Mouse (Mus musculus) bone marrow macrophage, adult 2 months (primary cell): Measurements from ENCODE around the gene Rbp3. TPM values are rescaled to one million over a fixed set of nuclear protein-coding genes. Genes with fewer than 3 reads are reported as not detected.

Experiments
- H3K27ac ChIP-seq: 2 replicates; pipeline ENCODE4 v1.5.1; 2012; ENCODE audit warnings: low read depth, low read length; ENCODE audit not compliant: insufficient read depth
- H3K4me1 ChIP-seq: 2 replicates; pipeline ENCODE4 v1.6.1; 2012; ENCODE audit warnings: low read length; ENCODE audit not compliant: control insufficient read depth, insufficient read depth
- H3K4me3 ChIP-seq: 2 replicates; pipeline ENCODE4 v1.5.1; 2012; ENCODE audit warnings: mild to moderate bottlenecking, low read length, moderate library complexity; ENCODE audit not compliant: insufficient read depth
- CTCF ChIP-seq: IDR thresholded peaks from 2 replicates; pipeline ENCODE4 v1.5.1; 2012; ENCODE audit warnings: low read depth, mild to moderate bottlenecking, low read length, moderate library complexity
- POLR2A ChIP-seq: IDR thresholded peaks from 2 replicates; pipeline ENCODE4 v1.6.1; 2012; ENCODE audit warnings: mild to moderate bottlenecking, low read depth, low read length, borderline replicate concordance
- polyA plus RNA-seq: library from polyadenylated mRNA; stranded (reverse); fragments of >200 nt; gene quantifications from 2 replicates; pipeline ENCODE4 v1.2.4, GENCODE M21; 2012; ENCODE audit not compliant: missing spikeins, insufficient read depth, insufficient read length

Gene Rbp3
- polyA plus RNA-seq, 1 experiment: not detected

GRCm38 (mm10) chr14:33933778-33934317 is 20.0 kb upstream of the Rbp3 start:
- H3K27ac ChIP-seq: no peak overlapping the region
- TF ChIP-seq POLR2A (no peak), CTCF (peak; percentile 37; the same call in 1 of the 2 replicates)

DNA sequence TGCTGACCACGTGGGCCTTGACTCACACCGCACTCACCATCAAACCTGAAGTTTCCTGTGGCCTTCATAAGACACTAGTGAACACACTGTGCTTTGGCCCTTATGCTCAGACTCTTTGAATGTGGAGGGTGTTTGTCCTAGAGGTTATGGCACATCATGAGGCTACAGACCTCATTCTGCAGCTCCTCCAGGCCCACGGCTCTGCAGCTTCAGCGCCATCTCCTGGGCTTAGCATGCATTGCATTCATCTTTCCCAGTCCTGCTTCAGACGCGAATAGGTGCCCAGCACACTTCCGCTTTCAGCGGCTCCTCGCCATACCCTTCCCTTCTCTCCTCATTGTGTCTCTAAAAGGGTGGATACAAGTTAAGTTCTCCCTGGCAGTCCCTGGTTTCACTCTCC is 14.7 kb upstream of the Rbp3 start:
- Histone ChIP-seq H3K4me1 (no peaks in the 10 kb centered on the region), H3K4me3 (no peak overlapping the region), H3K27ac (no peak overlapping the region)
- no peak for TF ChIP-seq POLR2A

More at GRCm38 (mm10) chr14:33933778-33934317, 20.0 kb upstream of the Rbp3 start:
- H3K4me1 ChIP-seq: no peaks in the 10 kb centered on the region
- H3K4me3 ChIP-seq: no peak overlapping the region

DNA sequence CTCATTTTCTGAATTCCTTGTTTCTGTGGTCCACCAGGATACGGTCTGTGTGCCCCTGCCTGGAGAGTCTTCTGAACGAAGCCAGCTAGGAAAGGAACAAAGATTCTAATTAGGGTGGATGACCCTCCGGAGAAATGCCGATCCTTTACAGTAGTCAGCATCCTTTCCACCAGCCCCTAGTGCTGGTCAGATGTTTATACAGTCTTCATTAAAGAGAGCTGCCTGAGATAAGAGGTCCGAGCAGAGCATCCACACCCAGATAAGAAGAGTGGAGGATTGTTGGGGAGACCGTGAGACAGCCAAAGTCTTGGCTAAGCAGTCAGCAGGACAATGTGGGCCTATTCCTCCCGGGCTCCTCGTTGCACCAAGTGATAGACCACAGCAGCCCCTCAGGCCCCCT is 13.1 kb upstream of the Rbp3 start, which contains the start of gene Gdf2:
TSS of gene Gdf2 (plus strand) at position 301 of the 400 bp plus-strand sequence.
- H3K4me3 ChIP-seq: no peak within 1 kb of the TSS
- no peaks in the 10 kb centered on the region for H3K4me1 ChIP-seq
- no peak within 1 kb of the TSS for H3K27ac ChIP-seq
- TF ChIP-seq CTCF (no peak), POLR2A (no peak)

- Histone ChIP-seq H3K27ac (no peak overlapping the region), H3K4me1 (no peaks in the 10 kb centered on the region), H3K4me3 (no peak overlapping the region)
- TF ChIP-seq CTCF (no peak), POLR2A (no peak)
Observed at GRCm38 (mm10) chr14:33942222-33942621, 11.6 kb upstream of the Rbp3 start.

- no peak overlapping the region for H3K4me3 ChIP-seq
- no peak for TF ChIP-seq POLR2A
- TF ChIP-seq CTCF: no peak
- no peaks in the 10 kb centered on the region for H3K4me1 ChIP-seq
- H3K27ac ChIP-seq: no peak overlapping the region
Observed at GRCm38 (mm10) chr14:33946125-33946524, 7.7 kb upstream of the Rbp3 start.

GRCm38 (mm10) chr14:33952233-33952981 is 1.4 kb upstream of the Rbp3 start:
- no peak for TF ChIP-seq POLR2A
- no peak for TF ChIP-seq CTCF
- Histone ChIP-seq H3K27ac (no peak overlapping the region), H3K4me3 (no peak overlapping the region), H3K4me1 (no peaks in the 10 kb centered on the region)

DNA sequence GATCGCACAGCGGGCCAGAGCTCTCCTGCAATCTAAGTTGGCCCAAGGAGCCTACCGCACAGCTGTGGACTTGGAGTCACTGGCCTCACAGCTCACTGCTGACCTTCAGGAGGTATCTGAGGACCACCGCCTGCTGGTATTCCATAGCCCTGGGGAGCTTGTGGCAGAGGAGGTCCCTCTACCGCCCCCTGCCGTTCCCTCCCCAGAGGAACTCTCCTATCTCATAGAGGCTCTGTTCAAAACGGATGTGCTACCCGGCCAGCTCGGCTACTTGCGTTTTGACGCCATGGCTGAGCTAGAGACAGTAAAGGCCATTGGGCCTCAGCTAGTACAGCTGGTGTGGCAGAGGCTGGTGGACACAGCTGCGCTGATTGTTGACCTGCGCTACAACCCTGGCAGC is 2.3 kb downstream of the Rbp3 start:
- Histone ChIP-seq H3K4me1 (no peaks in the 10 kb centered on the region), H3K4me3 (no peak overlapping the region), H3K27ac (no peak overlapping the region)
- TF ChIP-seq CTCF (no peak), POLR2A (no peak)

DNA sequence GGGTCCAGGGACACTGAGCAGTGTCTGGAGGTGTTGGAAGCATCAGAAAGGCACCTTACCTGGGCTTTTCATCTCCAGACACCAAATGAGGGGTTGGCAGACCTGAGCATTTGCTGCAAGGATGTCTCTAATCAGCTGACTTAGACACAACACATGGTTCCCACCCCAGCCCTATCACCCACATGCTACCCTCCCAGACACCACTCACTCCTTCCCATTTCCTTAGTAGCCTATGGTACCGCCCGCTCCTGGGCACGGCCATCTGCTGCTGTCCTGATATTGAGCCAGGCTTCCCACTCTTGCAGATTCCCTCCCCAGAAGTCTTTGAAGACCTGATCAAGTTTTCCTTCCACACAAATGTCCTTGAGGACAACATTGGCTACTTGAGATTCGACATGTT is 4.4 kb downstream of the Rbp3 start:
- no peak overlapping the region for H3K27ac ChIP-seq
- no peaks in the 10 kb centered on the region for H3K4me1 ChIP-seq
- no peak overlapping the region for H3K4me3 ChIP-seq
- TF ChIP-seq POLR2A (no peak), CTCF (no peak)

- Histone ChIP-seq H3K27ac (no peak overlapping the region), H3K4me3 (no peak overlapping the region), H3K4me1 (no peaks in the 10 kb centered on the region)
- no peak for TF ChIP-seq CTCF
- TF ChIP-seq POLR2A: no peak
Observed at GRCm38 (mm10) chr14:33958841-33959240, 5.0 kb downstream of the Rbp3 start.

GRCm38 (mm10) chr14:33959341-33959740 is 5.5 kb downstream of the Rbp3 start:
- H3K4me3 ChIP-seq: no peak overlapping the region
- no peaks in the 10 kb centered on the region for H3K4me1 ChIP-seq
- H3K27ac ChIP-seq: no peak overlapping the region
- no peak for TF ChIP-seq POLR2A
- TF ChIP-seq CTCF: peak; percentile 40; the same call in 1 of the 2 replicates
